Mouse (Mus musculus): ENCODE measurements around the gene Ncor2. TPM values are rescaled to one million over a fixed set of nuclear protein-coding genes. Genes with fewer than 3 reads are reported as not detected.

Ncor2 gene
- polyA plus RNA-seq, 1 experiment from 2014 or later = 22.6 TPM

GRCm38 (mm10) chr5:125112588-125112987 is 66.4 kb downstream of the Ncor2 start:
- no peak for ATAC-seq
- peak overlapping the region; percentile 69 for H3K27ac ChIP-seq
- no peak overlapping the region for H3K4me3 ChIP-seq (replicated peaks)
- peaks cover 60% of the 10 kb centered on the region for H3K36me3 ChIP-seq
- H3K4me2 ChIP-seq (replicated peaks) = no peak overlapping the region
- no peak overlapping the region; the same call in 1 of the 2 replicates for H3K9ac ChIP-seq (replicated peaks)
- peaks cover 40% of the 10 kb centered on the region for H3K4me1 ChIP-seq (replicated peaks)
- 85% methylated on average over 1 of the region's 1 CpGs for WGBS
- no peaks in the 10 kb centered on the region for H3K27me3 ChIP-seq
- H3K9me3 ChIP-seq = no peaks in the 10 kb centered on the region

- Histone ChIP-seq H3K9ac (replicated peaks) (0 out of 2 replicates have a peak overlapping the region, but pooled peaks have one; percentile 28), H3K27me3 (no peaks in the 10 kb centered on the region), H3K27ac (peak overlapping the region; percentile 74), H3K9me3 (no peaks in the 10 kb centered on the region), H3K4me3 (replicated peaks) (no peak overlapping the region), H3K4me2 (replicated peaks) (no peak overlapping the region), H3K36me3 (peaks cover 47% of the 10 kb centered on the region), H3K4me1 (replicated peaks) (peaks cover 43% of the 10 kb centered on the region)
- WGBS = 59% methylated on average over 6 of the region's 6 CpGs
- ATAC-seq = peak; percentile 59
Measured at GRCm38 (mm10) chr5:125111137-125111536, 67.9 kb downstream of the Ncor2 start.

GRCm38 (mm10) chr5:125110722-125111121 is 68.3 kb downstream of the Ncor2 start:
- 51% methylated on average over 3 of the region's 3 CpGs for WGBS
- H3K27ac ChIP-seq = peak overlapping the region; percentile 74
- H3K9me3 ChIP-seq = no peaks in the 10 kb centered on the region
- ATAC-seq = peak; percentile 28; the same call in 1 of the 2 replicates
- peaks cover 43% of the 10 kb centered on the region for H3K4me1 ChIP-seq (replicated peaks)
- 0 out of 2 replicates have a peak overlapping the region, but pooled peaks have one; percentile 28 for H3K9ac ChIP-seq (replicated peaks)
- no peak overlapping the region for H3K4me3 ChIP-seq (replicated peaks)
- no peaks in the 10 kb centered on the region for H3K27me3 ChIP-seq
- H3K4me2 ChIP-seq (replicated peaks) = no peak overlapping the region
- peaks cover 46% of the 10 kb centered on the region for H3K36me3 ChIP-seq

GRCm38 (mm10) chr5:125110196-125110595 is 68.8 kb downstream of the Ncor2 start:
- no peak for ATAC-seq
- Histone ChIP-seq H3K4me1 (replicated peaks) (peaks cover 48% of the 10 kb centered on the region), H3K9ac (replicated peaks) (no peak overlapping the region), H3K4me3 (replicated peaks) (no peak overlapping the region), H3K9me3 (no peaks in the 10 kb centered on the region), H3K27me3 (no peaks in the 10 kb centered on the region), H3K4me2 (replicated peaks) (no peak overlapping the region), H3K27ac (peak overlapping the region; percentile 74; the same call in 1 of the 2 replicates), H3K36me3 (peaks cover 46% of the 10 kb centered on the region)
- WGBS = 87% methylated on average over 8 of the region's 8 CpGs

- Histone ChIP-seq H3K36me3 (peaks cover 44% of the 10 kb centered on the region), H3K9ac (replicated peaks) (no peak overlapping the region), H3K4me3 (replicated peaks) (no peak overlapping the region), H3K9me3 (no peaks in the 10 kb centered on the region), H3K27ac (no peak overlapping the region), H3K4me1 (replicated peaks) (peaks cover 59% of the 10 kb centered on the region), H3K27me3 (no peaks in the 10 kb centered on the region), H3K4me2 (replicated peaks) (no peak overlapping the region)
- ATAC-seq = no peak
- 68% methylated on average over 11 of the region's 11 CpGs for WGBS
Measured at GRCm38 (mm10) chr5:125107011-125107651, 71.9 kb downstream of the Ncor2 start.

GRCm38 (mm10) chr5:125106191-125106590 is 72.8 kb downstream of the Ncor2 start:
- Histone ChIP-seq H3K36me3 (peaks cover 54% of the 10 kb centered on the region), H3K4me3 (replicated peaks) (no peak overlapping the region), H3K4me1 (replicated peaks) (peaks cover 54% of the 10 kb centered on the region), H3K4me2 (replicated peaks) (no peak overlapping the region), H3K9me3 (no peaks in the 10 kb centered on the region), H3K27ac (no peak overlapping the region), H3K27me3 (no peaks in the 10 kb centered on the region), H3K9ac (replicated peaks) (no peak overlapping the region)
- ATAC-seq = no peak
- WGBS = 94% methylated on average over 16 of the region's 16 CpGs

GRCm38 (mm10) chr5:125104841-125105240 is 74.2 kb downstream of the Ncor2 start:
- ATAC-seq = no peak
- Histone ChIP-seq H3K36me3 (peaks cover 56% of the 10 kb centered on the region), H3K9ac (replicated peaks) (no peak overlapping the region), H3K4me1 (replicated peaks) (peaks cover 43% of the 10 kb centered on the region), H3K4me2 (replicated peaks) (no peak overlapping the region), H3K9me3 (no peaks in the 10 kb centered on the region), H3K27ac (peak overlapping the region; percentile 27; the same call in 1 of the 2 replicates), H3K27me3 (no peaks in the 10 kb centered on the region), H3K4me3 (replicated peaks) (no peak overlapping the region)
- 43% methylated on average over 6 of the region's 6 CpGs for WGBS

- 0 out of 2 replicates have a peak overlapping the region, but pooled peaks have one; percentile 6 for H3K4me2 ChIP-seq (replicated peaks)
- peak overlapping the region; percentile 89 for H3K27ac ChIP-seq
- H3K4me1 ChIP-seq (replicated peaks) = peaks cover 43% of the 10 kb centered on the region
- no peaks in the 10 kb centered on the region for H3K27me3 ChIP-seq
- 0 out of 2 replicates have a peak overlapping the region, but pooled peaks have one; percentile 40 for H3K9ac ChIP-seq (replicated peaks)
- peaks cover 53% of the 10 kb centered on the region for H3K36me3 ChIP-seq
- 14% methylated on average over 6 of the region's 6 CpGs for WGBS
- no peak overlapping the region for H3K4me3 ChIP-seq (replicated peaks)
- no peaks in the 10 kb centered on the region for H3K9me3 ChIP-seq
- ATAC-seq = peak; percentile 48
Measured at GRCm38 (mm10) chr5:125103396-125103795, 75.6 kb downstream of the Ncor2 start.

GRCm38 (mm10) chr5:125102907-125103306 is 76.1 kb downstream of the Ncor2 start:
- no peak overlapping the region for H3K4me3 ChIP-seq (replicated peaks)
- H3K4me1 ChIP-seq (replicated peaks) = peaks cover 43% of the 10 kb centered on the region
- H3K36me3 ChIP-seq = peaks cover 53% of the 10 kb centered on the region
- peak; percentile 83 for ATAC-seq
- no peaks in the 10 kb centered on the region for H3K27me3 ChIP-seq
- H3K4me2 ChIP-seq (replicated peaks) = 0 out of 2 replicates have a peak overlapping the region, but pooled peaks have one; percentile 6
- no peaks in the 10 kb centered on the region for H3K9me3 ChIP-seq
- H3K27ac ChIP-seq = peak overlapping the region; percentile 89
- 28% methylated on average over 7 of the region's 7 CpGs for WGBS
- H3K9ac ChIP-seq (replicated peaks) = peak overlapping the region; percentile 40; the same call in 1 of the 2 replicates

GRCm38 (mm10) chr5:125102352-125102751 is 76.7 kb downstream of the Ncor2 start:
- no peak for ATAC-seq
- H3K9me3 ChIP-seq = no peaks in the 10 kb centered on the region
- H3K27ac ChIP-seq = peak overlapping the region; percentile 89
- H3K9ac ChIP-seq (replicated peaks) = peak overlapping the region; percentile 3; the same call in 1 of the 2 replicates
- peaks cover 53% of the 10 kb centered on the region for H3K36me3 ChIP-seq
- no peak overlapping the region for H3K4me2 ChIP-seq (replicated peaks)
- no peaks in the 10 kb centered on the region for H3K27me3 ChIP-seq
- WGBS = 73% methylated on average over 8 of the region's 8 CpGs
- no peak overlapping the region for H3K4me3 ChIP-seq (replicated peaks)
- H3K4me1 ChIP-seq (replicated peaks) = peaks cover 44% of the 10 kb centered on the region

GRCm38 (mm10) chr5:125099785-125100350 is 79.2 kb downstream of the Ncor2 start:
- WGBS = 94% methylated on average over 5 of the region's 5 CpGs
- H3K36me3 ChIP-seq = peaks cover 61% of the 10 kb centered on the region
- no peak overlapping the region for H3K4me2 ChIP-seq (replicated peaks)
- H3K27ac ChIP-seq = no peak overlapping the region
- H3K27me3 ChIP-seq = no peaks in the 10 kb centered on the region
- peaks cover 56% of the 10 kb centered on the region for H3K4me1 ChIP-seq (replicated peaks)
- no peak overlapping the region for H3K4me3 ChIP-seq (replicated peaks)
- H3K9ac ChIP-seq (replicated peaks) = no peak overlapping the region
- ATAC-seq = no peak
- no peaks in the 10 kb centered on the region for H3K9me3 ChIP-seq

GRCm38 (mm10) chr5:125098692-125099091 is 80.3 kb downstream of the Ncor2 start:
- 92% methylated on average over 9 of the region's 9 CpGs for WGBS
- H3K4me3 ChIP-seq (replicated peaks) = no peak overlapping the region
- no peak overlapping the region for H3K9ac ChIP-seq (replicated peaks)
- H3K9me3 ChIP-seq = no peaks in the 10 kb centered on the region
- no peak overlapping the region for H3K4me2 ChIP-seq (replicated peaks)
- no peak overlapping the region for H3K27ac ChIP-seq
- H3K27me3 ChIP-seq = no peaks in the 10 kb centered on the region
- no peak for ATAC-seq
- peaks cover 53% of the 10 kb centered on the region for H3K4me1 ChIP-seq (replicated peaks)
- H3K36me3 ChIP-seq = peaks cover 55% of the 10 kb centered on the region
